Mouse (Mus musculus) bone marrow macrophage, adult 2 months (primary cell): ENCODE measurements at regions not wholly inside any gene's neighbourhood (a gene's known extent, or its start where the extent isn't known, plus 50 kb on each side); places are given as distances from the start of the nearest gene placed in this dataset.

Source experiments
- CTCF ChIP-seq: IDR thresholded peaks from 2 replicates; pipeline ENCODE4 v1.5.1; 2012; ENCODE audit warnings: low read depth, mild to moderate bottlenecking, low read length, moderate library complexity
- POLR2A ChIP-seq: IDR thresholded peaks from 2 replicates; pipeline ENCODE4 v1.6.1; 2012; ENCODE audit warnings: mild to moderate bottlenecking, low read depth, low read length, borderline replicate concordance

- no peak for TF ChIP-seq CTCF
- TF ChIP-seq POLR2A: no peak
Measured at GRCm38 (mm10) chr6:6695742-6696430, 117.4 kb upstream of the Sem1 start.
